Mouse (Mus musculus) telencephalon, adult 2 months (tissue): ENCODE measurements around the gene Prss16.

ENCODE experiments used
- DNase-seq: peaks from one replicate; pipeline ENCODE4 v3.0.0-alpha.2; 2011; ENCODE audit warnings: low read depth, low spot score

Gene Prss16

DNA sequence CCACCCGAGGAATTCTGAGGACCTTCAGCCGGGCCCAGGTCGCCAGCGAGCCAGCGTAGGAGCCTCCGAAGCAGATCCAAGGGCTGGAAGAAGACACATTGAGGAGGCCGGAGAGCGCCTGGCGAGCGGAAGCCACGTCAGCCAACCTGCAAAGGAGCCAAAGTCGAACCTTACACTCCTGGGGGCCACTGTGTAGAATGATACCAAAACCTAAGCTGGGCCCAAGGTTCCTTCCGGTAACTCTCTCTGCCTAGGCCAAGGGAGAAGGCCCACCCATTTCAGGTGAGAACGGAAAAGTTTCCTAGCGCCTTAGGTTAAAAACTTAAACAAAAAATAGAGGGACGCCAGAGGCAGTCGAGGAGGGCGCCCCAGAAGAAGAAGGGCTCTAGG, 2.4 kb downstream of the Prss16 start:
- DNase-seq: no peak

DNA sequence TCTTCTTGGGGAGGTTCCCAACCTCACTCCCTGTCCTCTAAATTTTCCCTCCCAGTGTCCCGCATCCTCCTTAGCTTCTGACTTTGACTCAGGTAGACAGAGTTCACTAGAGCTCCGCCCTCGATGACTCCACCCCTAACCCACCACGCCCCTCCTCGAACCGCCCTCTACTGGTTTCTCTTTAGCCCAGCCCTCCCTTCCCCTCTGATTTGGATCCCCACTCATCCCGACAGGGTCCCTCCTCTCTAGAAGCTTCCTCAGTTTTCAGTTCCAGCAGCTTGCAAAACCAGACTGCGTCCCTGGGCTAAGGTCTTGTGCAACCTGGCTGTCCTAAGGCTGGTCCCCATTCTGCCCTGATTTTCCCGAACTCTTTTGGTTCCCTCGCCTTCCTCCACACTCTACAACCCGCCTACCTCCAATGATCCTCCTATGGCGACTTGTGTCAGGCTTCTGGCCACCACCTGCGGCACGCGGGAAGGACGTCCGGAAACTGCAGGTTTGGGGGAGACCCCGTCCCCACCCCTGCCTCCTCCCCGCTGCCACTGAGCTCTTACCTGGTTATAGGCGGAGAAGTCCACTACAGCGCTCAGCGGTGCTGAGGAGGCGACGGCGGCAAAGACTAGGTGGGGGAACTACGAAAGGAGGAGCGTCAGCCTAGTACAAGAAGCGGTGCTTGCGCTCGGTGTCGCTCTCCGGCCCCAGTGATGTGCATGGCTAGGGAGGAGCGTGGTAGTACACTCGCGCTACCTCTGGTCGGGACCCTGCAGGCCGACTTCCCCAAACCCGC, 3.0 kb downstream of the Prss16 start:
- DNase-seq: no peak

DNA sequence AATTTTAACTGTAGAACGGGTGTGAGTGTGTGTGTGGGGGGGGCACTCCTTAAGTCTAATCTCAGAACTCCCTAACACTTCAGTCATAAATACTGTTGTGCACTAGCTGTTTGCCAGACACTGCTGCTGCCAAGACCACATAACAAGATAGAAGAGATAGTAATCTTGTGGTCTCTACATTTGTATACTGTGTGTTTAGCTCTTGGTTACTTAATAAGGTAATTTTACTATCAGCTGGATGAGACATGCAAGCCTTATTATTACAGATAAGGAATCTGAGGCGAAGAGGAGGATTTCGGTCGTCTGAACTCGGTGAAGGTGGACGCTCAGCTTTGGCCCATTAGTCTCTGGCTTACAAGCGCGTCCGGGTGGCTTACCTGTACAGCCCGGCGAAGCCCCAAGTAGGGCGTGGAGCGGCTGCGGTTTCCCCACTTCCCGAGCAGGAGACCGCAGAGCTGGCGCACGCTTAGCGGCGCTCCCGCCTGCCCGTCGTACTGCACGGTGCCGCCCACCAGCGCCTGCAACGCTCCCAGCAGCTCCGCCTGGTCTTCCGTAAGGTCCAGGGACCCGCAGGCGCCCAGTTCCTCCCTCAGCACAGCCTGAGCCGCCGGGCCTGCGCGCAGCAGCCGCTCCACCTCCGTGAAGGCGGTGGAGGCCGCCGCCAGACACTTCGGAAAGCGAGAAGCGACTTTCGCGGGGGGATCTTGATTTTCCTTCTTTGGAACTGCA, 3.8 kb downstream of the Prss16 start:
- no peak for DNase-seq

DNA sequence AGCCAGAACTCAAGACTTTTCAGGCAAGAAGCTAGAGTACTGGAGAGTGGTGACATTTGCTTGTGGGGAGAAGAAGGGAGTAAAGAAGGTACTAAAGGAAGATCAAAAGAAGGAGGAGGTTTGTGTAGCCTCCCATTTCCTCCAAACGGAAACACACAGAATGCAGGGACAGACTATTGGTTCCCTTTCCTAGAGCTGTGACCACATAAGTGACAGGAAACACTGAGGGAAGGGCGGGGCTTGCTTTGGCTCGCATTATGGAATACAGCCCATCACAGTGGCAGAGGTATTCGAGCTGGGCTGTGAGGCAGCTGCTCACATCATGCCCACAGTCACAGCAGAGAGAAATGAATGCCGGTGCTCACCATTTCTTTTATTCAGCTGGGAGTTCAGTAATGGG, 7.7 kb downstream of the Prss16 start:
- no peak for DNase-seq

DNA sequence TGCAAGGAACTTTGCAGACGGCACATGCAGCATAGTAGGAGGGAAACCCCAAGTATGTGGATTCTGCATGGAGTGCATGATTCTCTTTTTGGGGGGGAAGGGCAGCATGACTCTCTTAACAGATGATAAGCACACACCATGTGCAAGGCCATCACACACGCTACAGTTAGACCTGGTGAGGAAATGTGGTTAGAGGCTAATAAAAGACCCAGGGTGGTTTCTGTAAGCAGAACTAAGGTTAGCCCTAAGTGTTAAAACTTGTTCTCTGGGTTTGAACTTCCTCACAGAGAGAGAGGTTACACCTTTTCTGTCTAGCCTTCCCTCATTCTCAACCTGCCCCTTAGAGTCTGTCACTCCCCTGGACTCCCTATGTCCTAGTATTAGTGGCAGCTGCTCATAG, 8.2 kb downstream of the Prss16 start:
- no peak for DNase-seq

DNA sequence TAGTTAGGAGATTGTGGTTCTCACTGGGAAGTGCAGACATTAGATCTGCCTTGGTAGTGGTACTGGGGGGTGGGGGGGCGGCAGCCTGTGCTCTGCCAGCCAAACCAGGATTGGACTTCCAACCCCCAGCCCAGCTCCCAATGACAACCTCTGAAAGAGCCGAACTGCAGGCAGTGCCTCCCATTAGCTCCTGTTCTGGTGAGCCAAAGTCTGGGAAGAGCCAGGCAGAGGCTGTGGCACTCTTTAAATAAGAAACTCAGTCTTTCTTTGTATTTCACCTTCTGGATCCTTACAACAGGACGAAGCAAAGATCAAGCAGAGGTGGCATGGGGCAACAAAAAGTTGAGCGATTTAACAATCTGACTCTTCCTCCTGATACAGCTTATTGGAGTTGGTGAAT, 10.4 kb downstream of the Prss16 start:
- no peak for DNase-seq

DNA sequence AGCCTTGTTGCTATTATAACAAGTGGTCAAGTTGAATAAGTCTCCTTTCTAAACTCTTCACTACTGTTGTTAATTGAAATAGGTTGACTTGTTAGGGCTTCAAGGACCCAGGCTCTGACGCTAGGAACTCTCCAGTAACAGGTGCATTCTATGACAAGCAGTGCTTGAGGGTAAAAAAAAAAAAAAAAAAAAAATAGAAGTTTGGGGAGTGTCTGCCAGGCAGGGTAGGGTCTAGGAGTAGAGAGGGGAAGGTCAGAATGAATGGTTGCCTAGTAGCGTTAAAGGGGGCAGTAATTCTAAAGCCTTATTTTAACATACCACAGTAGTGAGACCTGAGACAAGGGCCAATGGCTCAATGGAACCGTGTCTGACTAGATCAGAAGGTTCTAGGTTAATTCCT, 11.1 kb downstream of the Prss16 start:
- no peak for DNase-seq

DNA sequence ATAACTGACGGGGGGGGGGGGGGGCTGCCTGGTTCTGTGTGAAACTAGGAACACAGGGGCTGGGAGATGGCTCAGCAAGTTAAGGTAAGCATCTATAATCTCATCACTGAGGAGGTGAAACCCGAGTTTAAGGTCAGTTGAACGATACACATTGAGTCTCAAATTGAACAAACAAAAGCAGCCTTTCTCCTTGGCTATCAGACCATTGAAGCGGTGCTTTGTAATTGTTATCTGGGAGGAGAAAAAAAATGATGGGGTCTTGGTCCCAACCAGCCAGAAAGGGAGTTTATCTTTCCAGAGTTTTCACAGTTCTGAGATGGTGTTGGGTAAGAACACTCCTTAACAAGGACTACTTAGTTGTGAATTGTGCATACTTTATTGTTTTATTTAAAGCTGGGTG, 11.7 kb downstream of the Prss16 start:
- no peak for DNase-seq

DNA sequence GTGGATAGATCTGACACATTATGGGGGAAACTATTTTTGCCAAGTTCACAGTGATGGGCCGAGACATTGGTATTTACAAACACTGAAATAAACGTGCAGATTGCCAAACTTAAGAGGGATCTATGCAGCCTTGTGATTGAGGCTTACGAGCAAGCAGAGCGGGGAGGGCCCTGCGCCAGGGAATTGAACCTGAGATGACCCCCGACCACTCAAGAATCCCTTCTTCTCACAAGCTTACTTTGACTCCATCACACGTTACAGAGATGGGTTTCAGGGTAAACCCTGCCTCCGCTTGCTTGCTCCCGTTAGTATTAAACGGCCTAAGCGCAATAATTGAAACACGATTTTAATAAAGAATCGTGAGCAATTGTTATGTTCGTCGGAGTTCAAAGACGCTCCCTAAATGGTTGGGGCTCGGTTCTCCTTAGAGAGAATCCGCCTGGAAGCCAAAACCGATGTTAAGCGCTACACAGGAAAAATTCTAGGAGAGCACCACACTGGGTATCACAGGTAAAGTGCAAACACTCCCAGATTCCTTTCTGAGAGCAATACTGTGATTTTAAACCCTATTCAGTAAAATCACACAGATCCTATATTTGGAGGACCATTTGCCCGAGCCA, 12.2 kb downstream of the Prss16 start:
- DNase-seq: no peak

DNA sequence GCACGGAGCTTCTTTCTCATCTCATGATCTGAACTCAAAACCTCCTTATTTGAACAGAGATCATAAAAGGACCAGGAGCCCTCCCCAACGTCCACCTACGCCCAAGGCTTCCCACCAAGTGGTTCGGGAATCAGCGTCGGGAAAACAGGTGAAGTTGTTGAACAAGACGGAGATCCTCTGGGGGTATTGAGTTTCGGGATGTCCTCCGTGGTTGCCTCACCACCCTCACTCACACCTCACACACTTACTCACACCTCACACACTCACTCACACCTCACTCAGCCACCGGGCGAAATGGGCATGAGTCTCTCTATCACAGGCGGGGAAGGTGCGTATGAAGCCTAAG, 12.7 kb downstream of the Prss16 start:
- no peak for DNase-seq

DNA sequence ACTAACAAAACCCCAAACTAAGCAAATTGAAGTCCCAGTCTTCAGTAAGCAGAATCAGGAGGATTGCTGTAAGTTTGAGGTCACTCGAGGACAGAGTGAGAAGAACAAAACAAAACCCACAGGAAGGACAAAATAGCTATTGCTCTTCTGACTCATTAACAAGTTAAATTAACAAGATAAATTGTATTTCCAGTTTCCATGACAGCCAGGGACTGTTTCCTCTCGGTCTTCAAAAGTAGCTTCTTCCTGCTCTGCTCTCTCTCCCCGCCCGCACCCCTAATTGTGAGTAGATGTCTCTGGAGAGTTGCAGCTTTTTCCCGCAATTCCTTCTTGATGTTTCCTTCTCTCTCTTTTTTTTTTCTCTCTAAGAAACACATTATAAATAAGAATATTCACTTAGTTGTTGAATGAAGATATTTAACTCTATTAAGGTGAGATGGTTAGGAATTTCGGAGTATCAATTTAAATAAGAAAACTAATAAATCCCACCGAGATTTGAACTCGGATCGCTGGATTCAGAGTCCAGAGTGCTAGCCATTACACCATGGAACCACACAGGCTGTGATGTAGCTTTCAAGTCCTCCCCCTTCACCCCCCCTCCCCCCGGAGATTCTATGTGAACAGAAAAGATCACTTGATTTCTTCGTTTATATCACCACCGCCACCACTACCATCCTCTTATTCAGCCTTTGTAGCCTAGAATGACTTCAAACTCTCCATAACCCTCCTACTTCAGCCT, 13.3 kb downstream of the Prss16 start:
- DNase-seq: no peak

DNA sequence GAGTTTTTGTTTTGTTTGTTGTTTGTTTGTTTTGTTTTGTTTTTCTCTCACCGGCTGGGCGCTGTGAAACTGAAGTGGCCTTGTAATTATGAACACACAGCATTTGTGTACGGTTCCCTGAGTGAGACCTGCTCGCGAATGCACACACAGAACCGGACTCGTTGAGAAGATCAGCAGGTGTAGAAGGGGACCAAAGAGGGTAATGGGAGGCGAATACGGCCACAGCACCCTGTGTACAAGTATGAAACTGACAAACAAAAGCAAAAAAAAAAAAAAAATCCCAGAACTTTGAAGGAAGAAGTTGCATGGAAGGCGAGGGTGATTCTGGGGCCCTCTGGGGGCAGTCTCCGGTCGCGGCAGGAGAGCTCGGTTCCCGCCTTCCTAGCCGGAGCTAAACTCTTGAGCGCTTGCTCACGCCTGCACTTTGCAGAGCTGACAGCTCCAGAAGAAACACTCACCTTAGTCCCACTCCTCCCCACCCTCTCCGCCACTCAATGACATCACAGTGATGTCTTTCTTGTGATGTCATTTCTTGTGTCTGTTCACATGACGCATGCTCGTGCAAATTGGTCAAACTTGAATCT, 14.1 kb downstream of the Prss16 start:
- no peak for DNase-seq

DNA sequence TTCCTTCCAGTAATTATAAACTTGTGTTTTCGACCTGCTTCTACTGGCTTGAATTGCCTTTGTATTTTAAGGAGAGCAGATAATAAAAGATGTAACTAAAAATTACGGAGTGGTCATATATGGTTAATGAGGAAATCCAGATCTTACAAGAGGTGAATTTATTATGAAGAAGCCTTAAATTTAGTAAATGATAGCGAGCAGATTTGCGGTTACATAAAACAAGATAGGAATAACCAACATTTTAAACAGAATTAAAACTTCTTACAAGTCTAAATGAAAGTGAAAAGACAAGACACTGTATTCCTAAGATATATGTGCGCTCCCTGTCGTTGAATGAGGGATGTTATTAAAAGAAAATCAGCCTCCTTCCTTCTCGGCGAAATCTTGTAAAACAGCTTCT, 14.6 kb downstream of the Prss16 start:
- no peak for DNase-seq

DNA sequence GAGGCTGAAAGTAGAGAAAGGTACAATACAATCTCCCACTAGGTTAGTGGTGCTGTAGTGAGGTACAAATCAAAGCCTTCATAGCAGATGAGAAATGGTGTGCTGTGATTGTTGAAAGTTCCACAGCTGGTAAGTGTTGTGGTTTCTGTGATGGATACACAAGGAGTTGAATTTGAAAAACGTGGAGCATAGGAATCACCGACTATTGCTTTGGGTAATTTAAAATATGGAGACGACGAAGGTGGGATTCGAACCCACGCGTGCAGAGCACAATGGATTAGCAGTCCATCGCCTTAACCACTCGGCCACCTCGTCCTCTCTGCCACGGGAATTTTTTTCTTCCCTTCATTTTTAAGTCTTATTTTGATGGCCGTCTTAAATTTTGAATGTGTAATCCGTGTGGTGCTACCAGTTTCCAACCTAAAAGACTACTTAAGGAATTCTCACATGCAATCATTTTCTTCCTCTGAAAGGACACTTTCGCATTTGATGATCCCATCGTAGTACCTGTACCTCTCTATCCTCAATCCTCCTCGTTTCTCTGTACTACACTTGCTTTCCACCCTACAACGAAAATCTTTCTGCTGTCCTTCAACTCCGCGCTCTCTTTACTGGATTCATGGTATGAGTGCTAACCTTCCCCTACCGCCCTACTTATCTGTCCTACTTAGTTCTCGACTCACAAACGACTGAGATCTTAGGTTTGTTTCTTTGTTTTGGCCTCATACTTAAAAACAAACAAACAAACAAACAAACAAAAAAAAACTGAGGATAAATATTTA, 15.4 kb downstream of the Prss16 start:
- no peak for DNase-seq

DNA sequence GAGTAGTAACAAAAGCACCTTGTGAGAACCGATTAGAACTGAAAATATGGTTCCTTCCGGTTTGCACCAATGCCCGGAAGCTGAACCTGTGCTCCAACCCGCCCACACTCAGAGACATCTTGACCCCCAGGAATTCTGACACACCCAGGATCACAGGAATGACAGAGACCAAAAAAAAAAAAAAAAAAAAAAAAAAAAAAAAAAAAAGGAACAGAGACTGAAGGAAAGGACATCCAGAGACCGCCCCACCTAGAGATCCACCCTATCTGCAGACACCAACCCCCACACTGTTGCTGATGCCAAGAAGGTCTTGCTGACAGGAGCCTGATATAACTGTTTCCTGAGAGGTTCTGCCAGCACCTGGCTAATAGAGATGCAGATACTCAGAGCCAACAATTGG, 17.0 kb downstream of the Prss16 start:
- no peak for DNase-seq

DNA sequence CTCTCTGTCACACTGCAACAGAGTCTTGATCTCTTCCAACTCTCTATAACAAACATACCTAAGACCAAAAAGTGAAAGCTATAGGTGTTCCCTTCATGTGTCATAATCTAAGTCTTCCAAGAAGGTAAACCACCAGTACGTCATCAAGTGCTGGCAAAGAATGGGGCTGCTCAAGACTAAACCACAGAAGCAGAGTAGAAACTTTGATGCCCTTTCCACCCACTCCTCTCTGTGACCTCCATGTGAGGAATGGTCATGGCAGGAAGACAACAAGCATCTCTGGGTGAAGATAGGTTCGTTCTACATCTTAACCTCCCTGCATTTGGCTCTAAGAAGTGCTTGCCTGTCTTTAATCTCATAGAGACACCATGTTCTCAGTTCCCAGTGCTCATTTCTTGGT, 25.1 kb downstream of the Prss16 start:
- DNase-seq: no peak

DNA sequence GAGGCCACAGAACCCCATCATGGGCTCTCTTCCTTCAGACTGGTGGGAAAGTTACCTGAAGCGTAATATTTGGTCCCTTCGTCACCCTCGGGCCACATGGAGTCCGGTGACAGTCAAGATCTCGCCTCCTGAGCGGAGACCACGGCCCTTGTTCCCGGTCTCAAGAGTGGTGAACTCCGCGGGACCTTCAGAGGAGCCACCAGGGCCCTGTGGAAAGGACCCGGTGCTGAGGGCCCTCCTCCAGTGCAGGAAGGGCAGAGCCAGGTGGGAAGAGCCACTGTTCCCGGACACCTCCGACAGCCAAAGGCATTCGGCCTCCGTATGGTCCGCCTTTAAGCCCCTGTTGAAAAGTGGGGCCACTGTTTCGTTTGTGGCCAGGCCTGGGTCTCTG, 27.7 kb downstream of the Prss16 start:
- DNase-seq: no peak

DNA sequence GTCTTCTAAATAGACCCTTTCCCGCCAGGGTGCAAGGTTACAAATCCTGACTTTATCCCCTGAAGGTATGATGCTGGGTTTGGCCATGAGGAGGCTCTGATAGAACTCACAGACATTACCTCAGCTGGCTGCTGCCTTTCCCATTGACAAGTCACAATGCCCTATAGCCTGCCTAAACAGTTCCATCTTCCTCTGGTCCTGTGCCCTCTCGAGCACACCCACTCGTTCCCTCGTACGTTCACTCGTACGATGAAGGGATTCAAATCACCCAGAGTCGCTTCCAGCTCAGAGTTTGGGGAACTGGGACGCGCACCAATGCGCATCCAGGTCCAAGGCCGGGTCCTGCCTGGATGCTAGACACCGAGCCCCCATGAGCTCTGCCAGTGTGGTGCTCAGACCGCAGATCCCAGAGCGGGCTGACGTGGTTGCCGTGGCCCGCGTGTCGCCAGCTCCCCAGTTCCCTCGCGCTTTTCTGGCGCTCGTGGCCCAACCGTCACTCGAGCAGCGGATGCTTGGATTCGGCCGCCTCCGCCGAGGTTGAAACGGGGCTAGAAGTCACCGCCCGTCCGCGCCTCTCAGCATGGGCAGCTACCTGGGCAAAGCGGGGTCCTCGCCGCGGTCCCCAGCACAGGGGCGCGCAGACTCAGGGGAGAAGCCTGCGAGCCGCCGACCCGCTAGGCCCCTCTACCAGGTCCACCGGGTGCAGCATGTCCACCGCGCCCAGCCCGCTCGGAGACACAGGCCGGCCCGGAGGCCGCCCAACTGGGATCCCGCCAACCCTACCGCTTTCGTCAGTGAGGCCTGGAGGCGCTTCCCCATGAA, 28.4 kb downstream of the Prss16 start, which contains the start of gene Pom121l2:
Gene Pom121l2, plus strand, starts transcription at position 214 of the 822 bp plus-strand sequence.
- no peak for DNase-seq

DNA sequence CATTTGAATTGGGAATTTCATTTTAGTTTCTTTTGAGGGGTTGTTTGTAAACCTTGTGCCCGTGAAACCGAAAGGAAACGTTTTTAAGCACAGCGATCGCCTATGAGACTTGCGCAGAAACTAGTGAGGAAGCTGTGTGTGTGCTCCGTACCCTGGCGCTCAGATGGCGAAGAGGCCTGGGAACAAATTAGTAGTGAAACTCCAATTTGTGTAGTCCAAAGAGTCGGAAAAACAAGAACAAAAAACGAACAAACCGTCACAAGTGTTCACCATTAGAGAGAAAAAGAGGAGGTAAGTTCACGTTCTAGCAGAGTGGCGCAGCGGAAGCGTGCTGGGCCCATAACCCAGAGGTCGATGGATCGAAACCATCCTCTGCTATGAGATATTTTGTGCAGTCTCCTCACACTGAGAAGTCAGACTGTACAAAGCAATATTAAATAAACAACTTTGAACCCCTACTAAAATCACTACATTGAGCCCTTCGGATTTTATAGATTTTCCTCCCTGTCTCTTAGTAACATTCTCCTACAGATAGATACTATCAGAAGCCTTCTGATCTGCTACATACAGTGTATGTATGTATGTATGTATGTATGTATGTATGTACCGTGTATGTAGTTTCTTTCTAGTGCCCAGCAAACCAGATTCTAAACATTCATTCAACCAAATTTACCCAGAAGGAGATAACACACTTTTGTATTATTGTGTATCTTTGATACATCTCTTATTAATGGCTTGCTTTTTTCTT, 34.6 kb downstream of the Prss16 start:
- peak; percentile 72 for DNase-seq
